Mouse (Mus musculus) liver, adult 2 months (tissue): Measurements from ENCODE around the gene Fbxo44. TPM values are rescaled to one million over a fixed set of nuclear protein-coding genes. Genes with fewer than 3 reads are reported as not detected.

Experiments used
- DNase-seq: peaks from one replicate; pipeline ENCODE4 v3.0.0-alpha.2; 2011; ENCODE audit warnings: low read depth, low spot score; ENCODE audit errors: extremely low read depth
- H3K27ac ChIP-seq: fragments of 200-500 bp; replicated peaks from 2 replicates; pipeline ENCODE4 v1.5.1; 2012; ENCODE audit warnings: low read depth, mild to moderate bottlenecking, control low read depth, inconsistent platforms, low read length; ENCODE audit not compliant: insufficient read depth
- H3K27me3 ChIP-seq: fragments of 200-500 bp; 2 replicates; pipeline ENCODE4 v1.6.1; 2012; ENCODE audit warnings: mild to moderate bottlenecking, moderate library complexity, low read length, inconsistent platforms; ENCODE audit not compliant: control insufficient read depth, insufficient read depth
- H3K36me3 ChIP-seq: fragments of 200-500 bp; 2 replicates; pipeline ENCODE4 v1.6.1; 2012; ENCODE audit warnings: low read length, inconsistent platforms; ENCODE audit not compliant: control insufficient read depth, insufficient read depth
- H3K4me1 ChIP-seq: fragments of 200-500 bp; 2 replicates; pipeline ENCODE4 v1.6.1; 2011; ENCODE audit warnings: low read length; ENCODE audit not compliant: control insufficient read depth, insufficient read depth
- H3K4me3 ChIP-seq: fragments of 200-500 bp; 2 replicates; pipeline ENCODE4 v1.5.1; 2011; ENCODE audit warnings: low read depth, mild to moderate bottlenecking, control low read depth, low read length, moderate library complexity; ENCODE audit not compliant: insufficient read depth
- H3K79me2 ChIP-seq: fragments of 200-500 bp; 2 replicates; pipeline ENCODE4 v1.6.1; 2012; ENCODE audit warnings: inconsistent platforms, mild to moderate bottlenecking, low read length, moderate library complexity; ENCODE audit not compliant: control insufficient read depth, insufficient read depth
- H3K9ac ChIP-seq: fragments of 200-500 bp; 2 replicates; pipeline ENCODE4 v1.6.1; 2012; ENCODE audit warnings: low read depth, mild to moderate bottlenecking, control low read depth, inconsistent platforms, low read length
- CTCF ChIP-seq: fragments of 200-500 bp; IDR thresholded peaks from 2 replicates; pipeline ENCODE4 v1.5.1; 2011; ENCODE audit warnings: low read depth, low read length, control low read depth
- POLR2A ChIP-seq: fragments of 200-500 bp; IDR thresholded peaks from 2 replicates; pipeline ENCODE4 v1.6.1; 2011; ENCODE audit warnings: low read length, control low read depth; ENCODE audit not compliant: insufficient read depth; ENCODE audit errors: extremely low read depth
- WGBS: fragments of 180-500 bp; shearing (Covaris S2); methylation state at CpG from one replicate; pipeline ENCODE4 v1.1.7; 2018; 5-methylcytosine and 5-hydroxymethylcytosine counted together
- polyA plus RNA-seq: library from polyadenylated mRNA; depleted of rRNA; stranded (reverse); fragments of >200 nt; gene quantifications from 2 replicates; pipeline ENCODE4 v1.2.3, GENCODE M21; 2012; rRNA removed
- total RNA-seq: library from RNA; depleted of rRNA; stranded (reverse); fragments of >200 nt; gene quantifications from 2 replicates; pipeline ENCODE4 v1.2.3, GENCODE M21; 2014; rRNA removed

The Fbxo44 gene
- total RNA-seq: 1.9 and 2.7 TPM in 2 replicates
- polyA plus RNA-seq: 2.2 and 3.4 TPM in 2 replicates

DNA sequence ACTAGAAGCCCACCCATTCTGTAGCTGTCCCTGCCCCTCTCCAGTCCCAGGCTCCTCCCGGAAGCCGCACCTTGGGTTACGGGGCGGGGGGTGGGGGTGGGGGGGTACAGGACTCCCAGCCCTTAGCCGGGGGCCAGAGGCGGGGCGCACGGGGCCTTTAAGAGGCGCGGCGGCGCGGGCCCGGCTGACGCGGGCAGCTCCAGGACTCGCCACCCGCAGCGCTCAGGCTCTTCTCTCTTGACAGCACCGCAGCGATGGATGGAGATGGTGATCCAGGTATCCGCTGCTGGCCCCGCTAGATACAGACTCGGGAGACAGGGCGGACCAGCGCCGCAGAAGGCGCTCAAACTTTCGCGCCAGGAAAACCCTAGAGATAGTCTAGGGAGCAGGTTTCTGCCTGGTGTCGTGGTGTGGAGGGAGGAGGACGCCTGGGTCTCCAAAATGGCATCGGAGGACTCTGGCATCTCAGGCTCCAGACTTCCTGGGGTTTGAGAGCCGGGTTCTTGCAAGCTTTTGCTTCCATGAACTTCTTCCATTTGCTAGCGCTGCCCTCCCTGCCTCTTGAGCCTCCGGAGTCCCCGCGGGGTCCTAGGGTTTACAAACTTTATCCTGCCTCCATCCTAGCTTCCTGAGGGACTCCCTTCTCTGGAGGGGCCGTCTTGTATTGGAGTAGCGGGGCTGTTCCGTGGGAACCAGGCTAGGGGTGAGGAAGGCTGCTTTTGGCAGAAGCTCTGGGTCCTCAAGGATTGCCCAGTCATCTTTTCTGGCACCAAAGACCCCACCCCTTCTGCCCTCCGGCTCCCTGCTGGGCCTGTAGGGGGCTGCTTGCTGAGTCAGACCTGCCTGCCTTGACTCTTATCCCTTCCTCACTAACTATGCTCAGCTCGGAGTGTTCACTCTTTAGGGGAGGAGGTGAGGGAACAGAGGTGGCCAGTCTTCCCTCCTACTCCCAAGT, at the start of gene Fbxo44, which contains the start of gene Fbxo2:
TSS of gene Fbxo44 (minus strand) at position 47 of the 955 bp plus-strand sequence.
TSS of gene Fbxo2 (plus strand) at position 186 of the 955 bp plus-strand sequence.
- H3K36me3 ChIP-seq: no peaks in the 10 kb centered on the region
- peak within 1 kb of the TSS; percentile 14; the same call in 1 of the 2 replicates for H3K27ac ChIP-seq
- peak within 1 kb of the TSS; percentile 70 for H3K9ac ChIP-seq
- H3K27me3 ChIP-seq: peaks cover 9% of the 10 kb centered on the region; the same call in 1 of the 2 replicates
- peak within 1 kb of the TSS; percentile 59 for H3K4me3 ChIP-seq
- 5% methylated on average over 43 of the region's 43 CpGs for WGBS
- TF ChIP-seq POLR2A (no peak), CTCF (no peak)
- no peaks in the 10 kb centered on the region for H3K79me2 ChIP-seq
- peaks cover 11% of the 10 kb centered on the region for H3K4me1 ChIP-seq
- no peak for DNase-seq

- no peak for DNase-seq
- H3K4me3 ChIP-seq: no peak overlapping the region
- no peak overlapping the region for H3K27ac ChIP-seq
- H3K27me3 ChIP-seq: no peaks in the 10 kb centered on the region
- TF ChIP-seq POLR2A: no peak
- no peak for TF ChIP-seq CTCF
- WGBS: 77% methylated on average over 6 of the region's 6 CpGs
- H3K4me1 ChIP-seq: no peaks in the 10 kb centered on the region
- no peaks in the 10 kb centered on the region for H3K36me3 ChIP-seq
- H3K9ac ChIP-seq: no peak overlapping the region
- no peaks in the 10 kb centered on the region for H3K79me2 ChIP-seq
These were observed 44.6 kb upstream of the Fbxo44 start for GRCm38 (mm10) chr4:148204873-148205232.

DNA sequence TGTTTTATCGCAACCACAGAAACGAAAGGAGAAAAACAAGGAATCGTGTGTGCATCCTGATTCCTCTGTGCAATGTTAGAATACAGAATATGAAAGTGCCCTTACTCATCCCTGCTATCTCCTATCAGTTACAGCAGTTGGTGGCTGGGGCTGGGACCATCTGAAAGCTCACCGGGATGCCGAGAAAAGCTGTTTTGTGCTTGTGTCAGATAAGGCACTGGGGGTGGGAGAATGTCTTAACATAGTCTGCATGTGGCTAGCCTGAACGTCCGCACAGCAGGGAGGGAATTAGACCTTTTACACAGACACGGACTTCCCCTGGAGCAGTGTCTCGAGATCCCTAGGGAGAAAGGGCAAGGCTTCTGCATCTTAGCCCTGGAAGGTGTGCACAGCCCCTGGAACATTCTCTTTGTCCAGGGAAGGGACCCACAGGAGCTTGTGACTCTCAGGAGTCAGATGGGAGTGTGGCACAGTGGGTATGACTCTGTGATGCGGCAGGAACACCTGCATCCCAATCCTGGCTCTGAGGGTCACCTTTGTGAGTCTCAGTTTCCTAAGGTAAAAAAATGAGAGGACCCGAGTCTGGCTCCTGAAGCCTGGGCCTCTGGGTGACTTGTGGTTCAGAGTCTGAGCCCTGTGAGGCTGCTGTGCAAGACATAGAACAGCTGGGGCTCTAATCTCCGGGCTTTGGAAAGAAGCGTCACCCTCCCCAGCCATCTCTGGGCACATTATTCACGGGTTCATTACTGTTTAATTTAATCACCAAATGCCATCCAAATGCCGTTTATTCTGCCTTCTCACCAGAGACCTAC, 44.0 kb upstream of the Fbxo44 start:
- H3K9ac ChIP-seq: no peak overlapping the region
- 69% methylated on average over 15 of the region's 15 CpGs for WGBS
- no peaks in the 10 kb centered on the region for H3K79me2 ChIP-seq
- H3K27ac ChIP-seq: no peak overlapping the region
- no peak for DNase-seq
- no peak overlapping the region for H3K4me3 ChIP-seq
- H3K36me3 ChIP-seq: no peaks in the 10 kb centered on the region
- H3K27me3 ChIP-seq: no peaks in the 10 kb centered on the region
- TF ChIP-seq CTCF: no peak
- no peak for TF ChIP-seq POLR2A
- no peaks in the 10 kb centered on the region for H3K4me1 ChIP-seq

- Histone ChIP-seq H3K9ac (no peak overlapping the region), H3K27me3 (no peaks in the 10 kb centered on the region), H3K27ac (no peak overlapping the region), H3K4me1 (no peaks in the 10 kb centered on the region), H3K36me3 (no peaks in the 10 kb centered on the region), H3K79me2 (no peaks in the 10 kb centered on the region), H3K4me3 (no peak overlapping the region)
- DNase-seq: no peak
- TF ChIP-seq POLR2A: no peak
- no peak for TF ChIP-seq CTCF
- WGBS: 86% methylated on average over 2 of the region's 2 CpGs
These were observed 43.3 kb upstream of the Fbxo44 start for GRCm38 (mm10) chr4:148203557-148203956.

DNA sequence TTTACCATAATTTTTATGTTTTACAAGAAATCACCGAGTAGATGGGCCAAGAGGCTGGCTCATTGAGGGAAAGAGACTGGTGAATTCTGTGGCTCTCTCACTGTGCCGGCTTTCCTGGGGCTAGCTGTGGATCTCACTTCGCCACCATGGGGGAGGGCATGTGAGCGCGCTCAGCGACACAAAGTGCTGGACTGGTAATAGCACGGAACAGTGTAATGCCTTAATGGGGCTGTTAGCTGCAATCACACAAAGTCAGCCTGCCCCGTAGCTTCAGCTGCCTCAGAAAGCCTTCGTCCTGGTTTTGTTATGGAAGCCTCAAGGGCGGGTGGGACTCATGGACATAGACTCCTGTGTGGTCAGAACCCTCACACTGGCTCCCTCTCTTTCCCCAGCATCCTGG, 38.4 kb upstream of the Fbxo44 start:
- Histone ChIP-seq H3K9ac (no peak overlapping the region), H3K27ac (no peak overlapping the region), H3K27me3 (no peaks in the 10 kb centered on the region), H3K36me3 (no peaks in the 10 kb centered on the region), H3K4me1 (no peaks in the 10 kb centered on the region), H3K79me2 (no peaks in the 10 kb centered on the region), H3K4me3 (no peak overlapping the region)
- TF ChIP-seq CTCF: no peak
- TF ChIP-seq POLR2A: no peak
- 58% methylated on average over 10 of the region's 10 CpGs for WGBS
- DNase-seq: no peak
